Mouse (Mus musculus) T-cell, adult 66 days (primary cell): ENCODE data around the gene Tada2b. TPM values are rescaled to one million over a fixed set of nuclear protein-coding genes. Genes with fewer than 3 reads are reported as not detected.

ENCODE experiments used
- total RNA-seq, 2 experiments: library from RNA; stranded (reverse); gene quantifications; 3 replicates in 1 of 2; 4 replicates in 1 of 2; pipeline ENCODE4 v1.2.4; 2023

Gene Tada2b
- total RNA-seq: 10 to 100 TPM; 22.4 to 28.4 TPM

DNA sequence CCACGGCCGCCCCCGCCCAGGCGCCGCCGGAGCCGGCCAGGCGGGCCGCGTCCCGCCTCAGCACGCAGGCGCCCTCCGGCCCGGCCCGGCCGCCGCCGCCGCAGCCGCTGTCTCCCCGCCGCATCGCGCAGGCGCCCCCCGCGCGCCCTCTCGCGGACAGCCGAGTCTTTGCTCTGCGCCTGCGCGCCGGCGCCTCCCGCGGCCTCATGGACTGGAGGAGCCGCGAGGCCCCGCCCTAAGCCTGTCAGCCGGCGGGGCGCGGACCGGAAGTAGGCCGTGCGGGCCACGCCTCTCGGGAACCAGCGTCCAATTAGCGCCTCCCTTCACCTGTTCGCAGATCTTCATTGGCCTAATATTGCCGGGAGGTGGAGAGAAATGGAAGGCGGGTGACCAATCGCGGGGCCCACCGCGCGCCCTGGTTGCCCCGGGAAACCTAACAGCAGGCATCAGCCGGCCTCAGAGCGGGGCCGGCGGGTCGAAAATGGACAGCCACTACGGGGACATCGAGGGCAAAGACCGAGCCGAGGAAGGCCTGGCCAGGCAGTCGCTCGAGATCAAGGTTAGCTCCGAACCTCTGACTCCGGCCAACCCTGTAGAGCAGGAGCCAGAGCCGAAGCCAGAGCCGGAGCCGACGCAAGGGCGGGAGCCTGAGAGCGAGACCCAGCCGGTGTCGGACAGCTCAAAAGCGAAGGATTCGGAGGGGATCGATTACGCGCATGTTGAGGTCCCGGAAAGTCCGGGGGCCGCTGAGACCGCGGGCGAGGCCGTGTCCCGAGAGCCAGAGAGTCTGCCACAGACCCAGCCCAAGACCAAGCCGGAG is at the start of gene Tada2b, which contains the start of gene Ccdc96:
Gene Tada2b (minus strand): TSS at position 115 of the 820 bp plus-strand sequence.
Gene Ccdc96 (plus strand): TSS at position 418 of the 820 bp plus-strand sequence.

DNA sequence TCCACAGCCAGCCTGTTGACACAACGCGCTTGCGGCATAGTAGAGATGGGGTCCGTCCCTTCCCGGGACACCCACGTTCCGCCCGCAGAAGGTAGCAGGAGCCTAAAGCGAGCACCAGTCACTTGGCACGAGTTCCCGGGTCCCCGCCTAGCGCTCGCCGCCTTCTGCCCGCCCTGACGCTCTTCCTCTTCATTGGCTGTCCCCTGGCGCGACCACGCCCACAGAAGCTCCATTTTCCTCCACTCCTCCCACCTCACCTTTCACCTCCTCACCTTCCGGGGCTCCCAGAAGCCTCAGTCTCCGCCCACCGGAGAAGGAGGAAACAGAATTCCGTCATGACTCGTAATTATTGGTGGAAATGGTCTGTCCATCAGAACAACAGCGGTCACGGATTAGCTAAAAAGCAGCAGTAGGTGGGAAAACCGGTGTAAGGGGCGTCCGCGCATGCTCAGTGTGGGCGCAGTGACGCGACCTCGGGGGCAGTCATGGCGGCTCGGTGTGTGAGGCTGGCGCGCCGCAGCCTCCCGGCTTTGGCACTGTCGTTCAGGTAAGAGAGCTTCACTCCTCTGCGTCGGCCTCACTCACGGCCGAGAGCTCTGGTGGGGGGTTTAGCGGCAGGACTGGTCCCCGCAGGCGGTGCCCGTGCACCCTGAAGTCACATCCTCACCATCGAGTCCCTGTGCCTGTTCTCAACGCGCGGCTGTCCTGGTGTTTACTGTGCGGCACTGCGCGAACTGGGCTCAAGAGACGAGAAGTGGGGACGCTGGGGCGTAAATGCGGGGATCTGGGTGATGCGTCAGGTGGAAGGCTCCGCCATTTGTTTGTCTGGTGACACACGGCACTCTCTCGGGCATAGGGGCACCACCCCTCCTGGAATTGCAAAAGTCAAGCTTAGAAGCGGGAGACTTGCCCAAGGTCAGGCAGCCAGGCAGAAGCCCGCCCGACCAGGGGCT is 19.1 kb downstream of the Tada2b start, which contains the start of gene Grpel1:
Gene Grpel1 (plus strand): TSS at position 290 of the 953 bp plus-strand sequence.

Other genes with a start within 250 kb of the Tada2b start
- 1 to 10 TPM; 4.9 to 5.8 TPM for gene Sorcs2, start 86.1 kb downstream of the Tada2b start, total RNA-seq
- 10 to 100 TPM; 29.4 to 29.8 TPM for gene Grpel1, start 19.3 kb downstream of the Tada2b start, total RNA-seq
- under 1 TPM; 0.20 to 0.27 TPM for gene Ccdc96, start 303 bp upstream of the Tada2b start, total RNA-seq
- 10 to 100 TPM; 67.7 to 73.2 TPM for gene Tbc1d14, start 109.0 kb upstream of the Tada2b start, total RNA-seq
- gene D5Ertd579e, start 211.7 kb upstream of the Tada2b start, total RNA-seq: 10 to 100 TPM; 37.5 to 40.6 TPM